Mouse (Mus musculus) embryo, embryonic 11 days (tissue): ENCODE results near the gene Josd1.

Experiments
- DNase-seq: peaks from one replicate; pipeline ENCODE4 v3.0.0-alpha.2; 2015

Josd1 gene

DNA sequence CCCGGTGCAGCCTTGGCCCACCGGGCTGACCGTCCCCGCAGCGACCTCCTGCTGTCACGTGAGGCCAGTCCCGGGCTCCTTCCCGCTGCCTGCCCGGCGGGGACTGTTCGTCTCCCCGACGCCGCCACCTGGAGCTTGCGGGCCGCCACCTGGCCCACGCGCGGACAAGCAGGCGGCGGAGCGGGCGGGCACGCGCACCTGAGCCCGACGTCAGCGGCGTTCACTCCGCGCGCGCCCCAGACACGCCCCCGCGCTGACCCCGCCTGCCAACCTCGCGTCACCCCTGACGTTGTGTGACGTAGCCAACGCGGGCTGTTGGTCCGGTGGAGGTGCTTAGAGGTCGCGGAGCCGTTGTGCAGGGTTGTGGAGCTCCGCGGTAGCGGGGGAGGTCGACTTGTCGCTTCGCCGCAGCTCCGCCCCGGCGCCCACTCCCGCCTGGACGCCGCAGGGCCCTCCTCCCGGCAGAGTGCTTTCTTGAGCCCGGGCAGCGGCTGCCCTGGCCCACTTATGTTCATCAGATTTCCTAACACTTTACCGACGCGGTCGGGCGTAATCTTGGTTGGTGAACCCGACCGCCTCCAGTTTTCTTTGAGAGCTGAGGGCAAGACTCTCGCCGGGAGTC is at the start of gene Josd1:
Josd1 (minus strand) TSS at position 274 of the 622 bp plus-strand sequence.
- DNase-seq, result peak; percentile 95

DNA sequence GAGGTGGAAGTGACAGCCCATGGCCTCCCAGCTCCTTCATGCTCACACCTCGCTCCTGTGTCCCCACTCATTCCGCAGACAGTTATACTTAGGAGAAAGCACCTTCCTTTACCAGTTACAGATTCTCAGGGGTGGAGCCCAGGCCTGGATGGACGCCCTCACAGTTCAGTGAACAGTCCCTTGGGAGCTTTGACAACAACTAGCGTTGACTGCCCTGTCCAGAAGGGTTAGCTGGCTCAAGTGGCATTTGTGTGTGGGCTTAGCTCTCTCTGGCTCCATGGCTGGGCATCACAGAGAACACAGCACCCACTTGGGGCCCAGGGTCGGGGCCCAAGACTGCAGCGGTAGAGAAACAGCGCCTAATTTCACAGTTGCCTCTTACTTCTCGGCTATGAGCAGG is 46.6 kb upstream of the Josd1 start:
- no peak for DNase-seq

DNA sequence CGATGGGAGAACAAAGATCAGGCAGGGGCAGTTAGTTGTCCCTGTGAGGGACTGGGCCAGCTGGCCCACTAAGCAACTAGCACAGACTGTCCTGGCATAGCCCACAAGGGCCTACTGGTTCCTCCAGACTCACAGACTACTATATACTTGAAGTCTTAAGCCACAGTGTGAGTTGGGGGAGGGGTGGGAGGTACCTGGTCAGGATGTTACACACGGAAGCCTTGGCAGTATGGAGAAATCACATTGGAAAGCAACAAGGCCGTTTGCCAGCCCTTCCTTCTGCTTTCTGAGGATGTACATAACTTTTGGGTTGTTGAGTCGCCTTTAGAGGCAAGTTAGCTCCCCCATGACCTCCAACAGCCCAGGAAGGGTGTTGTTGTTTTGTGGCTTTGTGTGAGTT is 45.9 kb upstream of the Josd1 start:
- DNase-seq, result no peak

DNA sequence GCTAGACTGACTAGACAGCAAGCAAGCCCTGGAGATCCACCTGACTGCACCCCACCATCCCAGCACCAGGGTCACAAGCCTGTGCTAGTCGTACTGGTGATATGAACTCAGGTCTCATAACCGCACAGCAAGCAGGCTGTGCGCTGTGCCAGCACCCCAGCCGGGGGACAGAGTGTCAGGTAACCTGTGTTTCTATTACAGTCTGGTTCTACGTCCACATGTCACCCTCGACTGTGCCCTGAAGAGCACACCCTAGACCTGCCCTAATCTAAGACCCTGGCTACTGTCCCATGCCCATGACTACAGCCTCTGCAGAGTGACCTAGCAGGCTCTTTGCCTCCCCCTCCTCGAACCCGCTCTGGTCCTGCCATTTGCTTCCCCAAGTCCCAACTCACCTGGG is 45.5 kb upstream of the Josd1 start:
- DNase-seq, result no peak

DNA sequence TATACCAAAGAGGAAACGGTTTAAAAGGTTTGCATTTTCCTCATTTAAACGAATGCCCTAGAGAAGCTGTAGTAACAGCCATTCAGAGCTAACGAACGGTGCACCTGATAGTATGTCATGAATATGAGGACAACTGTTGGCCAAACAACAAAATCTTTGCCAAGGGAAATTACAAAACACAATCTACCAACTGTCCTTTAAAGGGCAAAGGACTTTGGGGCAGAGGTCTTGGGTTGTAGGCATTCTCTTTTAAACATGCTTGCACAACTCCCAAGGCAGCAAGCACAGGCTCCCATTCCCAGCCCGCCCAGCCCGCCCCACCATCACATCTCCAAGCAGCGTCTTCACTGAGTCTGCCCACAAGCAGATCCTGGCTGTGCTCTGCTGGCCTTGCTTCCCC is 43.8 kb upstream of the Josd1 start:
- DNase-seq, result no peak

DNA sequence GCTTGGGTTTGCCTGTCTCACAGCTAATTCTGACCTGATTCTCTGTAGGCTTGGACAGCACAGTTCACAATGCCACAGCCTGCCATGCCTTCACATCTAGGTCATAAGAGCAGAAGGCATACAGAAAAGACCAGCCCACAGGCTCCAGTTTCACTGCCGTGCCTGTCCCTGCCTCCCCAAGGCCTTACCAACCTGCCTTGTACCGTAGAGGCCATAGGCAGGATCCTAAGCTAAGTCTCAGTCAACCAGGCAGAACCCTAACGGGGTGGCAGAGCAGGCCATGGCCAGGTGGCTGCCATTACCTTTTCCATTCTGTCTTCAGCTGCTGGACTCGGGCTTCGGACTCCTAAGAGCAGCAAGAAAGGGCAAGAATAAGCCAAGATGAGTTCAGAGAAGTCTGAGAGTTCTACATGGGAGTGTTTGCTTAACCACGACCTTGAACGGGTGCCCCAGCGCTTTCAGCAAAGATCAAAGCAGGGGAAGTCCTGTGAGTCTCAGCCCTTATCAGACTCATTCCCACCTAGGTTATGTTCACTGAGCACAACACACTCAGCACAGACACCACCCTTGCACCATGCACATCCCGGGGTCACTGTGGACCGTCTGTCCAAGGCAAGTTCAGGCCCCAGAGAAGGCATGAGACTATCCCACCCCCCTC is 41.1 kb upstream of the Josd1 start:
- no peak for DNase-seq

DNA sequence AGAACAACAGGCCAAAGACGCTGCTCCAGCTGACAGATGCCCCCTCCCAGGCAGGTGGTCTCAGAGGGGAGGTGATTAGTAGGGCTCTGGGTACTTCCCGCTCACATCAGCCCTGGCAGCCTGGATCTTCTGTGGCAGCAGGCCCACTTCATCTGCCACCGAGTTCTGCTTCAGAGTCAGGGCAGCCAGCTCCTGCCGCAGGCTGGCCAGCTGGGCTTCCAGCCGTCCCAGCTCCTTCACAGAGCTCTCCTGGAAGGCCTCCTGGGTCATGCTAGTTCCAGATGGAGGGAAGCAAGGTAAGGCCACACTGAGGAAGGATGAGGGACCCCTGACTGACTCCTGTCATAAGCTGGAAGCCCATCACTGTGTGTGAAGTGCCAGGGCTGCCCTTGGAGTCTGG is 40.6 kb upstream of the Josd1 start:
- no peak for DNase-seq

DNA sequence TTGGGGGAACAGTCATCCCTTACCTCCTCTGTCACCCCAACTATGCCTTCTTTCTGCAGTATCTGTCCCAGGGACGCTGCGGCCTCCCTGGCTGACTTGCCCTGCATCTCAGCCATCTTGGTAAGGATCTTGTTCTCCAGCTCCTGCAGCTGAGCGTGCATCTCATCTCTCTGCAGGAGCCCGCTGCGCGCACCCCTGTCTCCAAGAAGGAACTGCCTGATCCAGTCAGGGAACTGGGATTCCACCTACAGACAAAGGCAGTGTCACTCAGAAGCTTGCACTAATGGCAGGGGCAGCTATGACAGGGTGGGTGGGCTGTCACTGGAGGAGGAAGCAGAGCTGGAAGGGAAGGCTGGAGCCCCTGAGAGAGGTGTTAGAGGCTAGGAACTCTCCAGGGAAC is 40.1 kb upstream of the Josd1 start:
- DNase-seq, result no peak

DNA sequence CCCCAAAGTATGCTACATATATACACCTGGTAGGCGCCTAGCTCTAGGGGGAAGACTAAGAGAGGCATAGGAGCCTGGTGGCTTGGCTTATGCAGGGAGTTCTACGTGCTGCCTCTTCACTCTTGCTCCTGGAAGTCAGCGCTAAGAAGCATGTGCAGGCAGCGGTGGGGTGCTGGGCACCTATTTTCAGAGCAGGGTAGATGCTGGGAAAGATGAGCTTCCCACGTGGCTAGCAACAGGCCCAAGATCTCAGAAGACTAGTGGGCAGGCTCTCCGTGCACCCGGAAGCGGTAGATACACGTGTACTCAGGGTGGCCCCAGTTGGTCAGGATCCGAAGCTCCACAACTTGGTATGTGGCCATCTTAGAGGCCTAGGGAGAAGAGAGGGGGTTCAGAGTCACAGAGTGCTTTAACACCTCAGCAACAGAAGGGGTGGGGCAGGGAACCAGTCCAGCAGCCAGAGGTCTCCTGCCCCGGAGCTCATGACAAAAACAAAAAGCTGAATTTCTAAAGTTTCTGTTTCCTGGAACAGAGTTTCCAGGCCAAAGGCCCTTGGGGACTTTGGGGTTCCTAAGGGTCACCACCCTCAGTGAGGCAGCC is 37.6 kb upstream of the Josd1 start:
- DNase-seq, result no peak

DNA sequence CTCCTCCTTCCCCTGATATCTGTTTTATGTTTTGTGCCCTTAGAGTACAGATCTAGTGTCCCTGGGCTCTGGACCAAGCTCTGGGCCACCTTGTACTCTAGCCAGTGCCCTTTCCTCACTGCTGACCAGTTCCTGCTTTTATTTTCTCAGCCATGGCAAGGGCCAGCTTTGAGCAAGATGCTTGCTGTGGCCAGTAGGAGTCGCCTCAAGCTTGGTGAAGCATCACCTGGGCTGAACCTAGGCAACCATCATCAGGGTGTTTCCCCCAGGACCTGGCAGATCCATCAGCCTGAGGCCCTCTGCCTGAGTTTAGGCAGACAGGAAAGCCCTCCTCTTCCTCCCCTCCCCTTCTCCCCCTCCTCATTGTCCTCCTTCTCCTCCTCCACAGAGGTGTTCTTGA is 35.7 kb upstream of the Josd1 start:
- DNase-seq, result peak; percentile 49

DNA sequence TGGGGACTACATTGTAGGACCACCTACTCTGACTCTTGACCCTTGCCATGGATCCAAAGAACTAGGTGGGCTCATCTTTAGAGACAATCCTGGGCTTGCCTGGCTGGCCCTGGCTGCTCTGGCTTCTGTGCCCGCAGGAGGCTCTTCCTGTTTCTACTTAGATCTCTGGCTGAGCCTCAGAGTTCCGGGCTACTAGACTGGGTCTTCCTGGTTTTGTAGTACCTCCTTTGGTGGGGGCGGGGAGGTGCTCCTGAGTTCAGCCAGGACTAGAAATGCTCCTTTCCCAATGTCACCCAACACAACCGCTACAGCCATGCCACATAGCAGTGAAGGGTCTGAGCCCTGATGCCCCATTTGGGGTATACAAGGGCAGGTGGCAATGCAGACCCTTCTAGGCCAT is 33.1 kb upstream of the Josd1 start:
- no peak for DNase-seq

DNA sequence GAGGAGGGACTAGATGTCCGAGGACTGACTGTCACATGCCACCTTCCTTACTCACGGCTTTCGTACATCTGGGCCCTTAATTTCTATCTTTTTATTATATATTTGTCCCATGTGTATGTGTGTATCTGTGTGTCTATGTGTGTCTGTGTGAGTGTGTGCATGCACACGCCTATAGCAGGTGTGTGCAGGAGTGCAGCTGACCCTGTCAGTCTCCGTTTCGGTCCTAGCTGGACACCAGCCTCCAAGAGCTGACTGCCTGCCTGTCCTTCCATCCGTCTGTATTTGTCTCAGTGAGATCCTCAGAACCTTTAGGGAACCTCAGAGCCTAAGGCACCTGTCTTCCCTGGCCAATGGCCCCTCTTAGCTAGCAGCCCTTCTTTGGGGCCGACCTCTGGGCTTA is 32.5 kb upstream of the Josd1 start:
- DNase-seq, result no peak

DNA sequence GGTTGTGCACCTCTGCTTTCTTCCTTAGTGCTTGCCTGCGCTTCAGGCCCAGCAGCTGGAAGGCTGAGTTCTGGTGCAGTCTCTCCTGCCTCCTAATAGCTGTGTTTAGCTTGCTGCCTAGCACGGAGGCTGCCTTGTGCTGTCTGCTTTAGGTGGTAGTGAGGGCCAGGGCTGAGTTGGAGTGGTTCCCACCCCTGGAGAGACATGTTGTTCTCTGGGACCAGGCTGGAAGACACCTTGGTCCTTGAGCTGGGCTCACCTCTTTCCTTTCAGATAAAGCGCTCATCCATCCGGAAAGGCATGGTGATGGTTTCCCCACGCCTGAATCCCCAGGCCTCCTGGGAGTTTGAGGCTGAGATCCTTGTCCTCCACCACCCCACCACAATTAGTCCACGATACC is 29.0 kb upstream of the Josd1 start:
- no peak for DNase-seq

DNA sequence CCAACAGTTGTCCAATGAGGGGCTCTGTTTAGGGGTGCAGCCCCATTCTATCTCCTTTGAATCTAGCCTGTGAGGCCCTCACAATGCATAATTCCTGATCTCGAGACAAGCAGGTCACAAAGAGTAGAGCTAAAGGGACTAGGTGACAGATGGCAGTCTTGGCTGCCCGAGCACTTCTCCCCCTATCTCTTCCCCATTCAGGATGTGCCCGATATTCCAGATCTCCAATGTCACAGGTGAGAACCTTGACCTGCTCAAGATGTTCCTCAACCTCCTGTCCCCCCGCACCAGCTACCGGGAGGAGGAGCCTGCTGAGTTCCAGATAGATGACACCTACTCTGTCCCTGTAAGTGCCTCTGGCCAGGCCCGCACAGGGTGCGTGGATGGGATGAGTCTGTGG is 27.9 kb upstream of the Josd1 start:
- no peak for DNase-seq

DNA sequence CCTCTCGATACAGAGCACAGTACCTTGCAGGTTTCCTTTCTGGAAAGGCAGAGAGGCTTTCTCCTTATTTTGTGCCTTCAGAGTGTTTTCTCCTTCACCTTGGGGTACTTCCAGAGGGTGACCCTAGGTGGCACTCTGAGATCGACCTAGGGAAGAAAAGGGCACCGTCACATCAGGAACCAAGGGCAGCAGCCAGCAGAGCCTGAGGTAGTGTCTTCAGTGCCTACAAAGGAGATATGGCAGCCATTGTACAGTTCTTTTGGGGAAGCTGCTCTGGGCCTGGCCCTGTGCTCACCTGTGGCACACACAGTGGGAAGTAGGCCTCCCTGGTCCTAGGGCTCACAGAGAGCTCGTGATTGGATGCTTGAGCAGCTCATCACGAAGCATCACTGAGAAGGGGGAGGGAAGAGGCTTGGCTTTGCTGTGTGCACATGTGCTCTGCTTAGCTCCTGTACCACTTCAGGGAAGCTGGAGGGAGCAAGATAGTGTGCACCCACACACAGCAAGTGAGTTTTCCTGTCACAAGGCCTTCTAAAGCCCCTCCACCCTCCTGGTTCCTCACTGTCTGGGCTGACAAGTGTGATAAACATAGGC is 20.6 kb upstream of the Josd1 start:
- DNase-seq, result no peak

DNA sequence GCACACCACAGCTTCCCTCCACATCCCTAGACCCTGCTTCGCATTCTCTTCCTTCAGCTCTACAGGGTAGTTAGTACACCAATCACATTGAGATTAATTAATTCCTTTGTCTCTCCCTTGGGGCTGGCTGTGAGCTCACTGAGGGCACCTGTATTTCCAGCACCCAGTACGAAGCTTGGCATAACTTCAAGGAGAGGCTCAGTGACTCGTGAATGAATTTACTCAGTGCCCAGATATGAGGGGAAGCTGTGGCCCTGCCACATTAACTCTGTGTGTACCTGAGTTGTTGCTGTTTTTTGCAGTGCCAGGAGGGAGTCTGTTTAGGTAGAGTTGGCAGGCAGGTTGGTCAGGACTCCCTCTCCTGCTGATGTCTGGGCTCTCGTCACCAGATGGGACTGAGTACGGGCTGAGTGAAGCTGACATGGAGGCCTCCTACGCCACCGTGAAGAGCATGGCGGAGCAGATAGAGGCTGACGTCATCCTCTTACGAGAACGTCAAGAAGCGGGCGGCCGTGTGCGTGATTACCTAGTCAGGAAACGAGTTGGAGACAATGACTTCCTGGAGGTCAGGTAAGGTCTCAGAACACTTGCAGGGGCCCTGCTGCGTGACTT is 19.0 kb upstream of the Josd1 start:
- no peak for DNase-seq

DNA sequence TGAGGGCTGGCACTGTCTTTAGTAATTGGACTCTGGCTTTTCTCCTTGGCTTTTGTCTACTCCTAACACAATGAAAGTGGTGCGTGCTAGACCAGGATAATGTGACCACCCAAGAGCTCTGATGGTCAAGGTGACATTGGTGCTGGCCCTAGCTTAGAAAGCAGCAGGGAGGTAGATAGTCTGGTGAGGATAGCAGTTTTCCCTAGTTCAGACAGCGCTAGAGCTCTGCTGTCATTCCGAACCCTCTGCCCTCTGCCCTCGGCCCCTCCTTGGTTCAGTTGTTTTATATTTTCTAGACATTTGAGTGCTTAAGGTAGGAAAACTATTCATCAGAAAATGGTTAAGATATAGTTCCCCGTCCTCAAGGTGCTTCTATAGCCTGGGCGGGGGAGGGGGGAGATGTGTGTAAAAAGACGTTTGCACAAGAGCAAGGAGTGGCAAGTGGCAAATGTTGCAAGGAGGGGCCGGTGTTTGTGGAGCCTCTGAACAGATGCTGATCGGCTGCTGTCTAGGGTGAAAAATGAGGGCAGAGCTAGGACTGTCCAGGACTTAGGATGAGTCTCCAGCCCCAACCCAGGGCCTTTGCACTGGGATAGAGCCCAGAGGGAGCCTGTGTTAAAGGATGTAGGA is 10.0 kb upstream of the Josd1 start:
- no peak for DNase-seq

DNA sequence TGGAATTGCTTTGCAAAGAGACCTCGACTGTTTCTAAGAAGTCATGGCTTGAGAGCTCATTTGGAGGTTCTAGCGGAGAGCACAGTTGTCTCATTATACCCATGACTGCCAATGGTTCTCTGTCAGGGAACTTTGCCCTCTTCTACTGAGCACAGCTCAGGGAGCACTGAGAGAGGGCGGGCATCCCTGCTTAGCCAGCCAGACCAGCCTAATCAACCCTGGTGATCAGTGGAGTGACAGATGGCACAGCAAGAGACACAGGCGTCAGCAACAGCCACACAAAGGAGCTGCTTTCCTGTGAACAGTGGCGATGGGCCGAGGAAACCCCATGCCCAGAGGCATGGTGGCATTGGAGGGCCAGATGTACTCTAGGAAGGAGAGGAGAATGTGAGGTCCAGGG is 9.3 kb upstream of the Josd1 start:
- DNase-seq, result no peak

DNA sequence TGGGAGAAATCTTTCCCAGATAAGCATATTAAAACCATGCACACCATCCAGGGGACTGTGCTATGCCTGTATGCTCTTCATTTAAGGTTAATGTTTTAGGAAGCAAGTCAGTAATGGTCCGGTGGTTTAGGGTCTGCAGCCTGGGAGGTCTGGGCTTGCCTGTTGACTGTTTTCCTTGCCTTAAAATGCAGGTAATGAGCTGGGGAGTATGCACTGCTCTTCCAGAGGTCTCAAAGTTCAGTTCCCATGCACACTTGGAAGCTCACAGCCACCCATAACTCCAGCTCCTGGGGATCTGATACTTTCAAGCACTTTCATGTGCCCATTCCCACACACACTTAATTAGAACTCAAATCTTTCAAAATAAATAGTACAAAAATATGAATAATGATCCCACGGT is 8.8 kb upstream of the Josd1 start:
- DNase-seq, result no peak

DNA sequence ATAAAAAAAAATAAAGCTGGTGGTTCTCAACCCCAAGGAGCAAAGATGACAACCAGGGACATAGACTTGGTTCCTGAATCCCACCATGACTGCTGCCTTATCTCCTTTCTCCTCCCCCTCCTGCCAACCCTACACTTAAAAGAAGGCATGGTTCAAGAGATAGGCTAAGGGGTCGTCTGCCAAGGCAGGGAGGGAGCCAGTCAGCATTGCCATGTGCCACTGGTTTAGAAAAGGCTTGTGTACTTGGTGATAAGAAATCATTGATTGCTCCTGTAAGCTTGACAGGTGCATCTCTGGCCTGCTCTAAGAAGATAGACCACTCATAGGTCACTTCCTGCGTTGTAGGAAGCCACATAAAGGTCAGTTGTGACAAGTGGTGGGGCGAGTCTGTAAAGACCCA is 7.8 kb upstream of the Josd1 start:
- DNase-seq, result no peak

DNA sequence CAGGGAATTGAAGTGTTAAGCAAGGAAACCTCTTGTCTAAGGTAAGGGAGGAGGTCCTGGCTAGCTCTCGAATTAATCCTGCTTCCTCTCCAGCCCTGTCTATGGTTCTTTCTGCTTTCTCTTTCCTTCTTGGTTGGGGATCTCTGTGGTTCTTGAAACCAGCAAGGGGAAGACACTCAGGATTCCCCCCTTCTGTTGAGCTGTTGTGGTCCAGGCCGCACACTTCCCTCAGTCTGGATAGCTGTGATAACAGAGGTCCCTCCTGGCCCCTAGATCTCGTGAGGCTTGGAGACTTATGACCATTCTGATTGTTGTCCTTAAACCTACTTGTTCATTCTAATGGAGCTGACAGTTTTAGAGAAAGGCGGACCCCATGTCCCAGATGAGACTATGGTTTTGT is 6.8 kb upstream of the Josd1 start:
- no peak for DNase-seq

DNA sequence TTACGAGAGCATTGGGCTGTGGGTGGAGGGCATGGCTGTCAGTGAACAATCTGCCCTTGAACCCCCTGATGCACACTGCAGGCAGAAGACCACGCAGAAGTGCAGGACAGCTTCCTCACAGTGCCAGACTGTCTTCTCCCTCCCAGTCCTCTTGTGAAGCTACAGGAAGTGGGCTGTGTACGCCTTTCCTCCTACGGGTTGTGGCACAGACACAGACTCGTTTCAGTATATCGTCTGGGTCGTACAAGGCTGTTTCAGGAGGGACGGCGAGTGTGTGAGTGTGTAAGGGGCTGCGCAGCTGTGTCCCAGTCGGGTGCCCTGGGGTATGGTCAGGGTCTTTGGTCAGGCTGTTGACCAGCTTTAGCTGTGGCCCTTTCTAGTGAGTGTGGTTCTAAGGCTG is 6.0 kb upstream of the Josd1 start:
- no peak for DNase-seq

DNA sequence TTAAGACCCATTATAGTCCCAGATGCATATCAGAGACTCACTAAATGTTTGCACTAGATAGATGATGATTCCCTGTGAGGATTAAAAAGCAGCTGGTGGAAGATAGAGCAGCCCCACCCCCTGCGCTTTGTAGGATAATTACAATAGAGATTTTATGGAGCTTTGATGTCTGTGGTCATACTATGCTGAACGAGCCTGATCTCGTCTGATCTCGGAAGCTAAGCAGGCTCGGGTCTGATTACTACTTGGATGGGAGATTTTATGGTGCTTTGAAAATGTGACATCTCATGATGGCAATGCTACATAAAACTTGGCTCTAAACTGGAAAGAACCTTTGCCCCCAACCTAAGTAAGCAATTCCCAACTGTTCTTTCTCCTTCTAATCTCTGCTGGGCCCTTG is 4.6 kb upstream of the Josd1 start:
- no peak for DNase-seq
